Mouse (Mus musculus) hindbrain, embryonic 14.5 days (tissue): ENCODE data around the gene Dgkz. TPM values are rescaled to one million over a fixed set of nuclear protein-coding genes. Genes with fewer than 3 reads are reported as not detected.
A peak's percentile ranks its signal among the peaks of the same experiment; 100 is the strongest.

Experiments used
- ATAC-seq: fragments of 200-750 bp; cut with Nextera tagmentation; 2 replicates; pipeline ENCODE4 v1.8.0; 2017; ENCODE audit warnings: moderate number of reproducible peaks, mild to moderate bottlenecking, moderate TSS enrichment, moderate library complexity; ENCODE audit not compliant: low FRiP score
- DNase-seq: peaks from one replicate; pipeline ENCODE4 v3.0.0-alpha.2; 2015; ENCODE audit warnings: low spot score
- H3K27ac ChIP-seq: fragments of 300-500 bp; sonication (generic); 2 replicates; pipeline ENCODE4 v1.5.1; 2014; ENCODE audit warnings: mild to moderate bottlenecking, moderate library complexity
- H3K27me3 ChIP-seq: fragments of 300-500 bp; sonication (generic); 2 replicates; pipeline ENCODE4 v1.6.1; 2014; ENCODE audit warnings: mild to moderate bottlenecking, low read length, mixed read lengths; ENCODE audit not compliant: control insufficient read depth, insufficient read depth
- H3K36me3 ChIP-seq: fragments of 300-500 bp; sonication (generic); replicated peaks from 2 replicates; pipeline ENCODE4 v1.6.1; 2014; ENCODE audit not compliant: control insufficient read depth, insufficient read depth
- H3K4me1 ChIP-seq: fragments of 300-500 bp; sonication (generic); replicated peaks from 2 replicates; pipeline ENCODE4 v1.6.1; 2014; ENCODE audit warnings: antibody characterized with exemption, low read length, mixed read lengths; ENCODE audit not compliant: control insufficient read depth, insufficient read depth
- H3K4me2 ChIP-seq: fragments of 300-500 bp; sonication (generic); replicated peaks from 2 replicates; pipeline ENCODE4 v1.6.1; 2014; ENCODE audit warnings: mild to moderate bottlenecking, moderate library complexity
- H3K4me3 ChIP-seq: fragments of 300-500 bp; sonication (generic); replicated peaks from 2 replicates; pipeline ENCODE4 v1.5.1; 2014; ENCODE audit warnings: mild to moderate bottlenecking, low read length
- H3K9ac ChIP-seq: fragments of 300-500 bp; sonication (generic); 2 replicates; pipeline ENCODE4 v1.6.1; 2014
- H3K9me3 ChIP-seq: fragments of 300-500 bp; sonication (generic); 2 replicates; pipeline ENCODE4 v1.6.1; 2016; ENCODE audit warnings: low read length; ENCODE audit not compliant: control insufficient read depth
- WGBS: fragments of 180-500 bp; shearing (Covaris S2); extraction: QIAGEN DNeasy Blood & Tissue Kit; methylation state at CpG from one replicate; pipeline ENCODE4 v1.1.7; 2014; 5-methylcytosine and 5-hydroxymethylcytosine counted together
- polyA plus RNA-seq: library from polyadenylated mRNA; unstranded; fragments of >200 nt; fragmentation: Nextera tagmentation; extraction: Ambion mirVana; gene quantifications from 2 replicates; pipeline ENCODE4 v1.2.1, GENCODE M21; 2014

Dgkz gene
- polyA plus RNA-seq, 1 experiment from 2014 or later, result 39.0 TPM

GRCm38 (mm10) chr2:91934016-91934415 is 41.6 kb downstream of the Dgkz start:
- Histone ChIP-seq H3K9me3 (no peaks in the 10 kb centered on the region), H3K4me3 (no peak overlapping the region), H3K4me2 (no peak overlapping the region), H3K9ac (no peak overlapping the region), H3K27ac (no peak overlapping the region), H3K4me1 (peaks cover 15% of the 10 kb centered on the region), H3K36me3 (peaks cover 47% of the 10 kb centered on the region), H3K27me3 (no peaks in the 10 kb centered on the region)
- DNase-seq (no peak), ATAC-seq (no peak)
- 56% methylated on average over 8 of the region's 8 CpGs for WGBS

- peaks cover 42% of the 10 kb centered on the region for H3K36me3 ChIP-seq
- H3K4me3 ChIP-seq, result no peak overlapping the region
- H3K9ac ChIP-seq, result no peak overlapping the region
- H3K27ac ChIP-seq, result no peak overlapping the region
- DNase-seq (no peak), ATAC-seq (no peak)
- no peaks in the 10 kb centered on the region for H3K27me3 ChIP-seq
- 31% methylated on average over 9 of the region's 9 CpGs for WGBS
- H3K9me3 ChIP-seq, result no peaks in the 10 kb centered on the region
- peaks cover 15% of the 10 kb centered on the region for H3K4me1 ChIP-seq
- no peak overlapping the region for H3K4me2 ChIP-seq
Observed at GRCm38 (mm10) chr2:91933471-91933870, 42.2 kb downstream of the Dgkz start.

- H3K4me3 ChIP-seq, result no peak overlapping the region; the same call in 1 of the 2 replicates
- 14% methylated on average over 6 of the region's 6 CpGs for WGBS
- DNase-seq, result no peak
- H3K4me2 ChIP-seq, result peak overlapping the region; percentile 58
- no peak overlapping the region for H3K9ac ChIP-seq
- no peaks in the 10 kb centered on the region for H3K27me3 ChIP-seq
- no peaks in the 10 kb centered on the region for H3K9me3 ChIP-seq
- H3K4me1 ChIP-seq, result peaks cover 15% of the 10 kb centered on the region
- H3K36me3 ChIP-seq, result peaks cover 36% of the 10 kb centered on the region
- ATAC-seq, result no peak
- H3K27ac ChIP-seq, result no peak overlapping the region
Observed at GRCm38 (mm10) chr2:91932737-91933350, 42.8 kb downstream of the Dgkz start.

GRCm38 (mm10) chr2:91932160-91932711 is 43.4 kb downstream of the Dgkz start, which contains the start of gene Mdk:
Gene Mdk, minus strand, starts transcription at chr2:91932297.
- Histone ChIP-seq H3K27ac (peak within 1 kb of the TSS; percentile 72), H3K4me3 (peak within 1 kb of the TSS; percentile 47), H3K9me3 (no peaks in the 10 kb centered on the region), H3K4me1 (peaks cover 15% of the 10 kb centered on the region), H3K9ac (peak within 1 kb of the TSS; percentile 84), H3K36me3 (peaks cover 30% of the 10 kb centered on the region), H3K4me2 (peak within 1 kb of the TSS; percentile 58), H3K27me3 (no peaks in the 10 kb centered on the region)
- ATAC-seq, result no peak
- WGBS, result 6% methylated on average over 15 of the region's 16 CpGs
- no peak for DNase-seq

- peak overlapping the region; percentile 58 for H3K4me2 ChIP-seq
- peak overlapping the region; percentile 72 for H3K27ac ChIP-seq
- DNase-seq (peak; percentile 69), ATAC-seq (peak; percentile 64)
- H3K4me3 ChIP-seq, result peak overlapping the region; percentile 47
- peaks cover 23% of the 10 kb centered on the region; the same call in 1 of the 2 replicates for H3K36me3 ChIP-seq
- H3K9me3 ChIP-seq, result no peaks in the 10 kb centered on the region
- H3K4me1 ChIP-seq, result peaks cover 15% of the 10 kb centered on the region
- H3K27me3 ChIP-seq, result no peaks in the 10 kb centered on the region
- peak overlapping the region; percentile 84 for H3K9ac ChIP-seq
- WGBS, result under 1% methylated on average over 45 of the region's 50 CpGs
Observed at GRCm38 (mm10) chr2:91931328-91932159, 44.1 kb downstream of the Dgkz start.

GRCm38 (mm10) chr2:91930761-91931291 is 44.8 kb downstream of the Dgkz start:
- no peak for ATAC-seq
- Histone ChIP-seq H3K27ac (peak overlapping the region; percentile 72), H3K9ac (peak overlapping the region; percentile 84), H3K9me3 (no peaks in the 10 kb centered on the region), H3K36me3 (peaks cover 17% of the 10 kb centered on the region; the same call in 1 of the 2 replicates), H3K4me1 (peaks cover 15% of the 10 kb centered on the region), H3K4me2 (peak overlapping the region; percentile 58), H3K4me3 (peak overlapping the region; percentile 47), H3K27me3 (no peaks in the 10 kb centered on the region)
- WGBS, result 2% methylated on average over 23 of the region's 23 CpGs
- no peak for DNase-seq

GRCm38 (mm10) chr2:91929936-91930335 is 45.7 kb downstream of the Dgkz start:
- Histone ChIP-seq H3K9me3 (no peaks in the 10 kb centered on the region), H3K9ac (peak overlapping the region; percentile 84), H3K27ac (no peak overlapping the region), H3K36me3 (peaks cover 10% of the 10 kb centered on the region; the same call in 1 of the 2 replicates), H3K4me1 (peaks cover 15% of the 10 kb centered on the region), H3K27me3 (0 out of 2 replicates have a peak, but pooled peaks cover 2% of the 10 kb centered on the region), H3K4me2 (peak overlapping the region; percentile 58), H3K4me3 (peak overlapping the region; percentile 47)
- ATAC-seq (no peak), DNase-seq (peak; percentile 80)
- WGBS, result 7% methylated on average over 12 of the region's 12 CpGs

- Histone ChIP-seq H3K27me3 (peaks cover 7% of the 10 kb centered on the region), H3K9me3 (no peaks in the 10 kb centered on the region), H3K4me3 (no peak overlapping the region), H3K9ac (no peak overlapping the region), H3K27ac (no peak overlapping the region), H3K4me1 (peaks cover 15% of the 10 kb centered on the region), H3K36me3 (peaks cover 8% of the 10 kb centered on the region; the same call in 1 of the 2 replicates), H3K4me2 (peak overlapping the region; percentile 58)
- DNase-seq, result no peak
- 51% methylated on average over 3 of the region's 3 CpGs for WGBS
- no peak for ATAC-seq
Observed at GRCm38 (mm10) chr2:91929455-91929854, 46.2 kb downstream of the Dgkz start.
